In the genomic region with DNA sequence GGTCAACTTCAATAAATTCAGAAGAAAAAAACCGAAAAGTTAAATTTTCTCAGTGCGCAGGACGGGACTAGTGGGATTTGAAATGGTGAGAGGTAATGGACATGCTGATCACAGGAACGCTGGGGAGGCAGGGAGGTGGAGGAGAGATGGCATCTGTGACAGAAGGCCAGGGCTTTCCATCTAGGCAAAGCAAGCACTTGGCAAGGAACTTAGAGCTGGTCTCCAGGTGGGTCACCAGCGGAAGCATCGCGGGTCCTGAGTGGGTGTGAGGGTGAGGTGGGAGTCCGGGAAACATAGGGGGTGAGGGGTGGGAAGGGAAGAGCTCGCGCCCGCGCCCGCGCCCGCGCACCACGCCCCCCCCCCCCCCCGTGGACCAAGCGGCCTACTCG, we compare ENCODE assay signal across 8 mouse cellular contexts. TPM values are rescaled to one million over a fixed set of nuclear protein-coding genes. Genes with fewer than 3 reads are reported as not detected.
DNase-seq lines count a peak whose midpoint lies in the region; ATAC-seq and TF ChIP-seq lines count a peak whose summit lies in the region.

No protein-coding gene starts in this region.

- H3K9ac ChIP-seq in kidney, embryonic 16.5 days (replicated peaks; ENCODE audit: low read length), result peak overlapping the region; percentile 95
- H3K9ac ChIP-seq in forebrain, embryonic 14.5 days (ENCODE audit: low read length), result peak overlapping the region; percentile 88
- H3K9ac ChIP-seq in limb, embryonic 14.5 days (ENCODE audit: low read depth, low read length, severe bottlenecking), result peak overlapping the region; percentile 91
- peak overlapping the region; percentile 87 for H3K9ac ChIP-seq in neural tube, embryonic 13.5 days

- TF ChIP-seq POLR2A in bone marrow, adult 2 months (IDR thresholded peaks at IDR 0.05; ENCODE audit: borderline replicate concordance, control insufficient read depth, low read depth, low read length), result no peak
- TF ChIP-seq POLR2A in limb, embryonic 14.5 days (IDR thresholded peaks at IDR 0.05; ENCODE audit: borderline replicate concordance, extremely low read depth, insufficient read depth, insufficient read length), result no peak

- no peaks in the 10 kb centered on the region for H3K9me3 ChIP-seq in kidney, embryonic 16.5 days (ENCODE audit: low read length)
- H3K9me3 ChIP-seq in forebrain, embryonic 14.5 days (replicated peaks; ENCODE audit: control insufficient read depth, low read length), result no peaks in the 10 kb centered on the region
- H3K9me3 ChIP-seq in limb, embryonic 14.5 days (ENCODE audit: control insufficient read depth, low read length), result no peaks in the 10 kb centered on the region
- H3K9me3 ChIP-seq in neural tube, embryonic 13.5 days, result no peaks in the 10 kb centered on the region

- DNase-seq in kidney, adult 18-20 months, result no peak
- no peak for DNase-seq in forebrain, embryonic 14.5 days (ENCODE audit: low spot score)
- no peak for DNase-seq in limb, embryonic 14.5 days (ENCODE audit: low spot score)
- no peak for DNase-seq in cerebellum, postnatal 14 days

- peaks cover 7% of the 10 kb centered on the region for H3K4me1 ChIP-seq in kidney, embryonic 16.5 days (ENCODE audit: insufficient read depth, low read length)
- peaks cover 2% of the 10 kb centered on the region; the same call in 1 of the 2 replicates for H3K4me1 ChIP-seq in bone marrow, adult 2 months (ENCODE audit: control insufficient read depth, insufficient read depth, low read length)
- peaks cover 8% of the 10 kb centered on the region; the same call in 1 of the 2 replicates for H3K4me1 ChIP-seq in forebrain, embryonic 14.5 days (ENCODE audit: control insufficient read depth, insufficient read depth, low read length)
- 0 out of 2 replicates have a peak, but pooled peaks cover 6% of the 10 kb centered on the region for H3K4me1 ChIP-seq in limb, embryonic 14.5 days (ENCODE audit: control insufficient read depth, insufficient read depth, low read length)
- H3K4me1 ChIP-seq in neural tube, embryonic 13.5 days (replicated peaks), result peaks cover 14% of the 10 kb centered on the region

- no peak overlapping the region; the same call in 1 of the 2 replicates for H3K27ac ChIP-seq in kidney, embryonic 16.5 days (ENCODE audit: low read length)
- H3K27ac ChIP-seq in bone marrow, adult 2 months (ENCODE audit: control insufficient read depth, insufficient read depth, low read depth, low read length, poor library complexity), result peak overlapping the region; percentile 88
- peak overlapping the region; percentile 90; the same call in 1 of the 2 replicates for H3K27ac ChIP-seq in forebrain, embryonic 14.5 days (ENCODE audit: low read depth, low read length)
- H3K27ac ChIP-seq in limb, embryonic 14.5 days (replicated peaks; ENCODE audit: low read depth, low read length), result peak overlapping the region; percentile 96
- peak overlapping the region; percentile 98 for H3K27ac ChIP-seq in neural tube, embryonic 13.5 days (replicated peaks)

- TF ChIP-seq CTCF in bone marrow, adult 2 months (IDR thresholded peaks at IDR 0.05; ENCODE audit: control insufficient read depth, insufficient read depth, low read length), result no peak

- WGBS in kidney, embryonic 16.5 days, result 26% methylated on average over 8 of the region's 20 CpGs
- 29% methylated on average over 8 of the region's 20 CpGs for WGBS in bone marrow, adult 2 months
- WGBS in forebrain, embryonic 14.5 days, result 38% methylated on average over 7 of the region's 20 CpGs
- WGBS in limb, embryonic 14.5 days, result 28% methylated on average over 8 of the region's 20 CpGs
- WGBS in neural tube, embryonic 13.5 days, result 14% methylated on average over 18 of the region's 20 CpGs

- ATAC-seq in kidney, embryonic 16.5 days (ENCODE audit: low FRiP score, low TSS enrichment), result peak; percentile 80
- ATAC-seq in forebrain, embryonic 14.5 days, result no peak
- no peak for ATAC-seq in limb, embryonic 14.5 days (ENCODE audit: low FRiP score, low read depth)
- ATAC-seq in neural tube, embryonic 13.5 days (ENCODE audit: low read depth), result no peak
- ATAC-seq in CD4-positive, CD25-positive, alpha-beta regulatory T cell, adult 4 months, result no peak

- H3K4me2 ChIP-seq in kidney, embryonic 16.5 days (replicated peaks; ENCODE audit: low read depth, low read length), result peak overlapping the region; percentile 87
- H3K4me2 ChIP-seq in forebrain, embryonic 14.5 days (ENCODE audit: low read length), result peak overlapping the region; percentile 59
- H3K4me2 ChIP-seq in limb, embryonic 14.5 days (replicated peaks; ENCODE audit: low read depth, low read length, severe bottlenecking), result peak overlapping the region; percentile 67
- peak overlapping the region; percentile 69 for H3K4me2 ChIP-seq in neural tube, embryonic 13.5 days

- H3K27me3 ChIP-seq in kidney, embryonic 16.5 days (ENCODE audit: insufficient read depth, low read length), result no peaks in the 10 kb centered on the region
- no peaks in the 10 kb centered on the region for H3K27me3 ChIP-seq in forebrain, embryonic 14.5 days (replicated peaks; ENCODE audit: control insufficient read depth, insufficient read depth, low read length)
- no peaks in the 10 kb centered on the region for H3K27me3 ChIP-seq in limb, embryonic 14.5 days (ENCODE audit: control insufficient read depth, insufficient read depth, low read length)
- no peaks in the 10 kb centered on the region for H3K27me3 ChIP-seq in neural tube, embryonic 13.5 days

- H3K36me3 ChIP-seq in kidney, embryonic 16.5 days (ENCODE audit: insufficient read depth, low read length), result no peaks in the 10 kb centered on the region
- H3K36me3 ChIP-seq in forebrain, embryonic 14.5 days (ENCODE audit: control insufficient read depth, insufficient read depth, low read length), result no peaks in the 10 kb centered on the region
- no peaks in the 10 kb centered on the region; the same call in 1 of the 2 replicates for H3K36me3 ChIP-seq in limb, embryonic 14.5 days (ENCODE audit: control insufficient read depth, insufficient read depth, low read length)
- no peaks in the 10 kb centered on the region for H3K36me3 ChIP-seq in neural tube, embryonic 13.5 days

- H3K4me3 ChIP-seq in kidney, embryonic 16.5 days (ENCODE audit: low read length), result peak overlapping the region; percentile 89
- H3K4me3 ChIP-seq in bone marrow, adult 2 months (replicated peaks; ENCODE audit: control insufficient read depth, low read depth, low read length), result peak overlapping the region; percentile 95
- peak overlapping the region; percentile 77 for H3K4me3 ChIP-seq in forebrain, embryonic 14.5 days (ENCODE audit: low read depth, low read length)
- H3K4me3 ChIP-seq in limb, embryonic 14.5 days (replicated peaks; ENCODE audit: low read length), result peak overlapping the region; percentile 88
- peak overlapping the region; percentile 65 for H3K4me3 ChIP-seq in neural tube, embryonic 13.5 days

RNA-seq across cellular contexts. Expression of a gene that starts 0.3 kb away (rescaled TPM):
- 91.8 and 99.5 TPM in 2 replicates for polyA plus RNA-seq in kidney, embryonic 16.5 days (2015; fragmentation: Nextera tagmentation; extraction: Ambion mirVana)
- 52.8 and 67.1 TPM in 2 replicates for polyA plus RNA-seq in bone marrow, adult 2 months (2011; ENCODE audit: insufficient read depth, insufficient read length, low replicate concordance, missing spikeins)
- polyA plus RNA-seq in forebrain, embryonic 14.5 days (2014; fragmentation: Nextera tagmentation; extraction: Ambion mirVana), result 405 and 426 TPM in 2 replicates
- 143 and 182 TPM in 2 replicates for polyA plus RNA-seq in limb, embryonic 14.5 days (2012; rRNA removed)
- polyA plus RNA-seq in limb, embryonic 14.5 days (2014; fragmentation: Nextera tagmentation; extraction: Ambion mirVana), result 298 and 313 TPM in 2 replicates
- 411 and 415 TPM in 2 replicates for polyA plus RNA-seq in neural tube, embryonic 13.5 days (2015; fragmentation: Nextera tagmentation; extraction: Ambion mirVana)
- polyA plus RNA-seq in CD4-positive, CD25-positive, alpha-beta regulatory T cell, adult 4 months (2017; shearing (Covaris generic)), result 1 to 10 TPM; 4.5 to 7.5 TPM

RNA-seq across cellular contexts. Expression of a gene that starts 47.6 kb away (rescaled TPM):
- polyA plus RNA-seq in kidney, embryonic 16.5 days (2015; fragmentation: Nextera tagmentation; extraction: Ambion mirVana), result 7.4 and 8.9 TPM in 2 replicates
- 9.6 and 12.9 TPM in 2 replicates for polyA plus RNA-seq in bone marrow, adult 2 months (2011; ENCODE audit: insufficient read depth, insufficient read length, low replicate concordance, missing spikeins)
- polyA plus RNA-seq in forebrain, embryonic 14.5 days (2014; fragmentation: Nextera tagmentation; extraction: Ambion mirVana), result 3.2 TPM in 2 replicates
- 5.3 and 6.9 TPM in 2 replicates for polyA plus RNA-seq in limb, embryonic 14.5 days (2012; rRNA removed)
- 5.3 and 6.2 TPM in 2 replicates for polyA plus RNA-seq in limb, embryonic 14.5 days (2014; fragmentation: Nextera tagmentation; extraction: Ambion mirVana)
- polyA plus RNA-seq in neural tube, embryonic 13.5 days (2015; fragmentation: Nextera tagmentation; extraction: Ambion mirVana), result 2.4 and 2.8 TPM in 2 replicates
- 1 to 10 TPM; 6.0 TPM for polyA plus RNA-seq in CD4-positive, CD25-positive, alpha-beta regulatory T cell, adult 4 months (2017; shearing (Covaris generic))

RNA-seq across cellular contexts. Expression of a gene that starts 51.4 kb away (rescaled TPM):
- polyA plus RNA-seq in kidney, embryonic 16.5 days (2015; fragmentation: Nextera tagmentation; extraction: Ambion mirVana), result 1.1 and 1.6 TPM in 2 replicates
- 0.34 TPM in 1 of 2 replicates, not detected in the other for polyA plus RNA-seq in bone marrow, adult 2 months (2011; ENCODE audit: insufficient read depth, insufficient read length, low replicate concordance, missing spikeins)
- polyA plus RNA-seq in forebrain, embryonic 14.5 days (2014; fragmentation: Nextera tagmentation; extraction: Ambion mirVana), result 0.66 and 0.85 TPM in 2 replicates
- polyA plus RNA-seq in limb, embryonic 14.5 days (2012; rRNA removed), result 1.2 and 1.3 TPM in 2 replicates
- polyA plus RNA-seq in limb, embryonic 14.5 days (2014; fragmentation: Nextera tagmentation; extraction: Ambion mirVana), result 0.74 and 1.1 TPM in 2 replicates
- 4.6 TPM in 2 replicates for polyA plus RNA-seq in neural tube, embryonic 13.5 days (2015; fragmentation: Nextera tagmentation; extraction: Ambion mirVana)
- polyA plus RNA-seq in CD4-positive, CD25-positive, alpha-beta regulatory T cell, adult 4 months (2017; shearing (Covaris generic)), result not detected
